Mouse (Mus musculus): ENCODE measurements around the gene Hoxb3.

Gene Hoxb3

GRCm38 (mm10) chr11:96323154-96323553, at the start of gene Hoxb3:
Gene Hoxb3, plus strand, starts transcription at chr11:96323326.
- no peak for DNase-seq (ENCODE audit: low spot score)

GRCm38 (mm10) chr11:96274428-96274827, 48.7 kb upstream of the Hoxb3 start:
- DNase-seq (ENCODE audit: low spot score), result no peak

- no peak for DNase-seq (ENCODE audit: low spot score)
These were observed 47.2 kb upstream of the Hoxb3 start for GRCm38 (mm10) chr11:96275896-96276295.

GRCm38 (mm10) chr11:96277151-96278044, 45.7 kb upstream of the Hoxb3 start:
- DNase-seq (ENCODE audit: low spot score), result no peak

GRCm38 (mm10) chr11:96278324-96278723, 44.8 kb upstream of the Hoxb3 start:
- DNase-seq (ENCODE audit: low spot score), result no peak

GRCm38 (mm10) chr11:96278773-96279172, 44.4 kb upstream of the Hoxb3 start:
- peak; percentile 79 for DNase-seq (ENCODE audit: low spot score)

- DNase-seq (ENCODE audit: low spot score), result no peak
These were observed 43.5 kb upstream of the Hoxb3 start for GRCm38 (mm10) chr11:96279421-96280233.

- DNase-seq (ENCODE audit: low spot score), result no peak
These were observed 42.4 kb upstream of the Hoxb3 start for GRCm38 (mm10) chr11:96280399-96281378.

- no peak for DNase-seq (ENCODE audit: low spot score)
These were observed 41.7 kb upstream of the Hoxb3 start for GRCm38 (mm10) chr11:96281396-96281795.

- no peak for DNase-seq (ENCODE audit: low spot score)
These were observed 41.1 kb upstream of the Hoxb3 start, which contains the start of gene Hoxb8 for GRCm38 (mm10) chr11:96281855-96282570. Gene Hoxb8, plus strand, starts transcription at chr11:96281905.

- no peak for DNase-seq (ENCODE audit: low spot score)
These were observed 40.2 kb upstream of the Hoxb3 start for GRCm38 (mm10) chr11:96282795-96283430.

- peak; percentile 37 for DNase-seq (ENCODE audit: low spot score)
These were observed 38.9 kb upstream of the Hoxb3 start for GRCm38 (mm10) chr11:96284041-96284749.

GRCm38 (mm10) chr11:96284774-96285734, 38.1 kb upstream of the Hoxb3 start:
- DNase-seq (ENCODE audit: low spot score), result peak; percentile 20

- peak; percentile 58 for DNase-seq (ENCODE audit: low spot score)
These were observed 37.1 kb upstream of the Hoxb3 start, which contains the start of gene Hoxb7 for GRCm38 (mm10) chr11:96285771-96286738. Gene Hoxb7, plus strand, starts transcription at chr11:96286623.

GRCm38 (mm10) chr11:96286739-96287385, 36.3 kb upstream of the Hoxb3 start:
- peak; percentile 38 for DNase-seq (ENCODE audit: low spot score)

GRCm38 (mm10) chr11:96287411-96287810, 35.7 kb upstream of the Hoxb3 start:
- no peak for DNase-seq (ENCODE audit: low spot score)

All from ovary, postnatal 36 days (tissue).